In genomic region chr14:118930777-118931176, GRCm38 (mm10) we compare ENCODE assay signal across 15 mouse cellular contexts.
"Had no signal": no experiment of that assay in that cellular context is flagged by ENCODE, and none has a peak within 500 bp of the region (broad histone marks: within the 10 kb centered on the region; RNA-seq: fewer than 3 reads in every experiment).

No protein-coding gene starts in this region.

- H3K4me1 ChIP-seq: neural tube, embryonic 12.5 days; stomach, embryonic 15.5 days had no signal

- H3K9me3 ChIP-seq: limb, embryonic 15.5 days; midbrain, embryonic 13.5 days; neural tube, embryonic 12.5 days; stomach, embryonic 15.5 days had no signal

- H3K27me3 ChIP-seq: limb, embryonic 15.5 days; midbrain, embryonic 13.5 days; stomach, embryonic 15.5 days had no signal

- H3K36me3 ChIP-seq: limb, embryonic 15.5 days; midbrain, embryonic 13.5 days; neural tube, embryonic 12.5 days; stomach, embryonic 15.5 days had no signal

- H3K4me3 ChIP-seq: limb, embryonic 15.5 days; midbrain, embryonic 13.5 days; neural tube, embryonic 12.5 days; stomach, embryonic 15.5 days had no signal

- H3K4me2 ChIP-seq: limb, embryonic 15.5 days; lung, embryonic 14.5 days; midbrain, embryonic 13.5 days; neural tube, embryonic 12.5 days; stomach, embryonic 15.5 days had no signal

- ATAC-seq: midbrain, embryonic 13.5 days had no signal

- H3K9ac ChIP-seq: limb, embryonic 15.5 days; liver, embryonic 14.5 days; lung, embryonic 14.5 days; midbrain, embryonic 13.5 days; neural tube, embryonic 12.5 days; stomach, embryonic 15.5 days had no signal

- DNase-seq: kidney, adult 8-10 months; kidney, postnatal 25 days; layer of hippocampus, adult 9-11 months; layer of hippocampus, postnatal 36 days; lung, embryonic 14.5 days; lung, postnatal 10 days; retina, postnatal 1 day; right cerebral cortex, postnatal 4 days; thymus, postnatal 14 days had no signal

- H3K27ac ChIP-seq: limb, embryonic 15.5 days; liver, embryonic 14.5 days; macrophage; midbrain, embryonic 13.5 days; neural tube, embryonic 12.5 days; stomach, embryonic 15.5 days had no signal
